Mouse (Mus musculus) forebrain, embryonic 12.5 days (tissue): Measurements from ENCODE around the gene Ube2v1. TPM values are rescaled to one million over a fixed set of nuclear protein-coding genes. Genes with fewer than 3 reads are reported as not detected.
"Not testable (repeated sequence)": the region's sequence is repeated elsewhere in the genome, so short reads cannot be mapped to it uniquely, and the experiment has no call there.

Experiments used
- ATAC-seq: fragments of 200-750 bp; cut with Nextera tagmentation; 2 replicates; pipeline ENCODE4 v1.8.0; 2017; ENCODE audit warnings: moderate TSS enrichment; ENCODE audit not compliant: low FRiP score
- H3K27ac ChIP-seq: fragments of 300-500 bp; sonication (generic); 2 replicates; pipeline ENCODE4 v1.5.1; 2016; ENCODE audit warnings: mild to moderate bottlenecking
- H3K27me3 ChIP-seq: fragments of 300-500 bp; sonication (generic); 2 replicates; pipeline ENCODE4 v1.6.1; 2016; ENCODE audit warnings: mild to moderate bottlenecking
- H3K36me3 ChIP-seq: fragments of 300-500 bp; sonication (generic); replicated peaks from 2 replicates; pipeline ENCODE4 v1.6.1; 2016; ENCODE audit warnings: mild to moderate bottlenecking
- H3K4me1 ChIP-seq: fragments of 300-500 bp; sonication (generic); 2 replicates; pipeline ENCODE4 v1.6.1; 2016
- H3K4me2 ChIP-seq: fragments of 300-500 bp; sonication (generic); 2 replicates; pipeline ENCODE4 v1.6.1; 2016; ENCODE audit warnings: mild to moderate bottlenecking, moderate library complexity
- H3K4me3 ChIP-seq: fragments of 300-500 bp; sonication (generic); replicated peaks from 2 replicates; pipeline ENCODE4 v1.5.1; 2016; ENCODE audit warnings: mild to moderate bottlenecking
- H3K9ac ChIP-seq: fragments of 300-500 bp; sonication (generic); 2 replicates; pipeline ENCODE4 v1.6.1; 2016; ENCODE audit warnings: mild to moderate bottlenecking
- H3K9me3 ChIP-seq: fragments of 300-500 bp; sonication (generic); 2 replicates; pipeline ENCODE4 v1.6.1; 2016
- WGBS: fragments of 180-500 bp; shearing (Covaris S2); methylation state at CpG from one replicate; pipeline ENCODE4 v1.1.7; 2016; 5-methylcytosine and 5-hydroxymethylcytosine counted together
- polyA plus RNA-seq: library from polyadenylated mRNA; unstranded; fragments of >200 nt; fragmentation: Nextera tagmentation; extraction: Ambion mirVana; gene quantifications from 2 replicates; pipeline ENCODE4 v1.2.1, GENCODE M21; 2016

The Ube2v1 gene
- polyA plus RNA-seq, 1 experiment from 2014 or later = 303 TPM

DNA sequence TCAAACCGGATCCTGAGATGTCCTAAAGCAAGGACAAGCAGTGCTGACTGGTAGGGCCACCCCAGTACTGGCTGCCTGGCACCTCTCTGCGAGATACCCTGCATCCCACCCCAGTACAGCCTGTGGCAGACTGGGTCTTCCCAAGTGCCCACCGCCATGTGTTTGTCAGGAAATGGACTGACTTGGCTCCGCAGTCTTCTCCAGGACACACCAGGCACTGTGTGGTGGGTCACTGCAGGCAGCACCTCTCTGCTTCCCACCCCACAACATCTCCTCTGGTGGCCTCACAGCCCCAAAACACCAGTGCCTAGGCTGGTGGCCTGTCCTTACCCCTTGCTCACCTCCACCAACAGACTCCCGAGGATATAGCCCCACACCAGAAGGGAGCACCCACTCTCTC, 1.5 kb downstream of the Ube2v1 start:
- Histone ChIP-seq H3K4me1 (peaks cover 54% of the 10 kb centered on the region), H3K9me3 (no peaks in the 10 kb centered on the region), H3K27me3 (no peaks in the 10 kb centered on the region), H3K4me3 (peak overlapping the region; percentile 97), H3K9ac (peak overlapping the region; percentile 96), H3K27ac (0 out of 2 replicates have a peak overlapping the region, but pooled peaks have one; percentile 87), H3K4me2 (peak overlapping the region; percentile 95), H3K36me3 (peaks cover 15% of the 10 kb centered on the region)
- ATAC-seq = no peak
- WGBS = 88% methylated on average over 5 of the region's 5 CpGs

DNA sequence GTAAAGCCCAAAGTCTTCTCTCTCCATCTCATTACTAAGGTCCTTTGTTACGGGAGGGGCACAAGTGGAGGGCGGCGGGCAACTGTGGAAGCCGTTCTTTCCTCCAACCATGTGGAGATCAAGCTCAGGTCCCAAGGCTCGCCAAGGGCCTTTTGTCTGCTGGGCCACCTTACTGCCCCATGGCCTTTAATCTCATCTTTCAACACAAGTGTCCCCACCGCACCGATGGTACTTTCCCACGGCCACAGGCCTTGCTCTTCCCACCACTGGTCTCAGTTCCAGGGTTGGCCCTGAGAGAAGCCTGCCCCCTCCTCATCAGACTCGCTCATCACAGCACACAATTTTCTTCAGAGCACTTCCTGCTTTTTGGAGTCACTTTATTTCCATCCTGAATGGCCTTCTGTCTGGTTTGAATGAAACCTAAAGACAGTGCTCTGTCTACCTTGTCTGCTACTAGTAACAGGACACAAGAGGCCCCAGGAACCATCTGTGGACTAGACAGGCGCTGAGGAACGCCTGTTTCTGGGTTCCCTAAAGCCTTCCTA, 2.2 kb downstream of the Ube2v1 start:
- H3K4me2 ChIP-seq = peak overlapping the region; percentile 95

DNA sequence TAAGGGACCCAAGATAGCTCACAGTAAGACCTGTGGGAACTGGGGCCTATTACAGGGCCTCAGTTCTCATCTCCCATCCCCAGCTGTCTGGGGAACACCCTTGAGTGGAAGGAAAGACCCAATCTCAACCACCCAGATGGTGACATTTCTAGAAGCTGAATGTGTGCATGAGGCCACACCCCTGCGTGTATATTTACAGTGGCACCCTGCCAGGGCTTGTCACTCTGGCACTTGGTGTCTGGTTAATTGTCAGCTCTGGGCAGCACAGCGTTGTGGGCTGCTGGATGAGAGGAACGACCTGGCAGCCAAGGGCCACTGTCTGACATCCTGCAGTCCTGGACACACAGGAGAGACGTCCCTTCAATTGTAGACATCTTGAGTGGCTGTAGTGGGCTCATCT, 3.0 kb downstream of the Ube2v1 start:
- Histone ChIP-seq H3K4me3 (no peak overlapping the region), H3K4me2 (no peak overlapping the region; the same call in 1 of the 2 replicates), H3K9me3 (no peaks in the 10 kb centered on the region), H3K9ac (no peak overlapping the region), H3K36me3 (peaks cover 15% of the 10 kb centered on the region), H3K27me3 (no peaks in the 10 kb centered on the region), H3K27ac (peak overlapping the region; percentile 42; the same call in 1 of the 2 replicates), H3K4me1 (peaks cover 51% of the 10 kb centered on the region)
- no peak for ATAC-seq
- WGBS = 76% methylated on average over 4 of the region's 4 CpGs

More for the DNA sequence above, 2.2 kb downstream of the Ube2v1 start:
- no peaks in the 10 kb centered on the region for H3K27me3 ChIP-seq
- peak overlapping the region; percentile 97; the same call in 1 of the 2 replicates for H3K4me3 ChIP-seq
- peaks cover 54% of the 10 kb centered on the region for H3K4me1 ChIP-seq
- 0 out of 2 replicates have a peak overlapping the region, but pooled peaks have one; percentile 9 for H3K27ac ChIP-seq
- H3K36me3 ChIP-seq = peaks cover 15% of the 10 kb centered on the region
- no peaks in the 10 kb centered on the region for H3K9me3 ChIP-seq
- WGBS = 71% methylated on average over 11 of the region's 11 CpGs
- no peak for ATAC-seq
- peak overlapping the region; percentile 96; the same call in 1 of the 2 replicates for H3K9ac ChIP-seq

- H3K27ac ChIP-seq = peak overlapping the region; percentile 16; the same call in 1 of the 2 replicates
- H3K4me3 ChIP-seq = no peak overlapping the region
- 86% methylated on average over 7 of the region's 7 CpGs for WGBS
- no peak overlapping the region for H3K4me2 ChIP-seq
- H3K9me3 ChIP-seq = no peaks in the 10 kb centered on the region
- peaks cover 15% of the 10 kb centered on the region for H3K36me3 ChIP-seq
- H3K27me3 ChIP-seq = no peaks in the 10 kb centered on the region
- no peak for ATAC-seq
- H3K9ac ChIP-seq = no peak overlapping the region
- peaks cover 41% of the 10 kb centered on the region for H3K4me1 ChIP-seq
Measured at GRCm38 (mm10) chr2:167627019-167627418, 4.9 kb downstream of the Ube2v1 start.

- no peak overlapping the region for H3K27ac ChIP-seq
- no peak overlapping the region for H3K4me3 ChIP-seq
- ATAC-seq = no peak
- WGBS = 63% methylated on average over 2 of the region's 2 CpGs
- no peak overlapping the region for H3K4me2 ChIP-seq
- no peaks in the 10 kb centered on the region for H3K9me3 ChIP-seq
- H3K9ac ChIP-seq = no peak overlapping the region
- H3K36me3 ChIP-seq = peaks cover 15% of the 10 kb centered on the region
- H3K4me1 ChIP-seq = peaks cover 36% of the 10 kb centered on the region
- H3K27me3 ChIP-seq = no peaks in the 10 kb centered on the region
Measured at GRCm38 (mm10) chr2:167625670-167626069, 6.2 kb downstream of the Ube2v1 start.

GRCm38 (mm10) chr2:167624368-167625075, 7.4 kb downstream of the Ube2v1 start:
- no peak overlapping the region for H3K9ac ChIP-seq
- peaks cover 24% of the 10 kb centered on the region for H3K4me1 ChIP-seq
- H3K27me3 ChIP-seq = no peaks in the 10 kb centered on the region
- no peaks in the 10 kb centered on the region for H3K9me3 ChIP-seq
- peaks cover 15% of the 10 kb centered on the region for H3K36me3 ChIP-seq
- WGBS = 94% methylated on average over 5 of the region's 6 CpGs
- no peak for ATAC-seq
- H3K4me2 ChIP-seq = no peak overlapping the region
- H3K4me3 ChIP-seq = no peak overlapping the region
- no peak overlapping the region for H3K27ac ChIP-seq

GRCm38 (mm10) chr2:167622965-167623364, 8.9 kb downstream of the Ube2v1 start:
- H3K4me3 ChIP-seq = no peak overlapping the region
- H3K27me3 ChIP-seq = no peaks in the 10 kb centered on the region
- H3K36me3 ChIP-seq = peaks cover 11% of the 10 kb centered on the region
- H3K4me2 ChIP-seq = no peak overlapping the region
- no peak for ATAC-seq
- no peaks in the 10 kb centered on the region for H3K9me3 ChIP-seq
- 89% methylated on average over 5 of the region's 5 CpGs for WGBS
- no peak overlapping the region for H3K27ac ChIP-seq
- peaks cover 16% of the 10 kb centered on the region; the same call in 1 of the 2 replicates for H3K4me1 ChIP-seq
- no peak overlapping the region for H3K9ac ChIP-seq

- Histone ChIP-seq H3K27ac (no peak overlapping the region), H3K36me3 (peaks cover 9% of the 10 kb centered on the region), H3K4me1 (peaks cover 14% of the 10 kb centered on the region; the same call in 1 of the 2 replicates), H3K9me3 (no peaks in the 10 kb centered on the region), H3K4me3 (no peak overlapping the region), H3K4me2 (no peak overlapping the region), H3K27me3 (no peaks in the 10 kb centered on the region), H3K9ac (no peak overlapping the region)
- no peak for ATAC-seq
- 87% methylated on average over 13 of the region's 13 CpGs for WGBS
Measured at GRCm38 (mm10) chr2:167622352-167622751, 9.5 kb downstream of the Ube2v1 start.

DNA sequence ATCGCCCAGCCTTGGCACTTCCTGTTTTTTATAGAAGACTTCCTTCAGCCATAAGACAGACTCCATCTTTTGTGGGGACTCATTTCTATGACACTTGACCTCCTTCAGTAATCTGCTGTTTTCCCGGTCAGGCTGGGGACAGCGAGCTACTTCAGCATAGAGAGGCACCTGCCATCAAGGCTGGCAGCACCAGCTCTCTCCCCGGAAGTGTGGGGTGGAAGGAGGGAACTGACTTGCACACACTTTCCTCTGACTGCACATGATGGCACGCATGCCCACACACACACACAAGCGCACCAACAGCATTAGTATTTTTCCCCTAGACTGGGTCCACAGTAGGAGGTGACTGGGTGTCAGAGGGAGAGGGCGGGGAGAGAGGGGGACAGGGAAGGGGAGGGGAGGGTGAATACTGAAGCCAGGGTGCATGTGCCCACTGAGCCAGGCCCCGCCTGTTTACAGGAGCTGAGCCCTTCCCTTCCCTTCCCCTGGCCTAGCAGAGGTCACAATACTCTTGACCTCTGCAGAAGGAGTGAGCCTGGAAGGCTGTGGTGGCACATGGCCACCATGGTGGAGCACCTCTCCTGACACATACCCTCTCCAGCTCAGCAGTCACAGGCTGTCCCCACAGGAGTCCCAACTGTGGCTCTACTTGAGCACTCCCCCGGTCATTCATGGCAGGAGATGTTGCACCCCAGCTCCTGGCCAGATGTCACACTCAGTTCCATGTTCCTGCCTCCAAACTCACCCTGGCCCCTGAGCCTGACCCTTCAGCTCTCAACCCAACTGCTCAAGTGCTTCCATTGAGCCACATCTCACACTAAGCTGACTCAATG, 10.4 kb downstream of the Ube2v1 start:
- Histone ChIP-seq H3K27ac (no peak overlapping the region), H3K27me3 (no peaks in the 10 kb centered on the region), H3K9ac (no peak overlapping the region), H3K4me1 (peaks cover 11% of the 10 kb centered on the region; the same call in 1 of the 2 replicates), H3K9me3 (no peaks in the 10 kb centered on the region), H3K36me3 (peaks cover 12% of the 10 kb centered on the region), H3K4me3 (no peak overlapping the region), H3K4me2 (no peak overlapping the region)
- 81% methylated on average over 9 of the region's 9 CpGs for WGBS
- ATAC-seq = no peak

GRCm38 (mm10) chr2:167617472-167617871, 14.4 kb downstream of the Ube2v1 start:
- ATAC-seq = no peak
- Histone ChIP-seq H3K27me3 (no peaks in the 10 kb centered on the region), H3K4me1 (peaks cover 7% of the 10 kb centered on the region; the same call in 1 of the 2 replicates), H3K36me3 (peaks cover 51% of the 10 kb centered on the region), H3K4me3 (no peak overlapping the region), H3K9me3 (peaks cover 3% of the 10 kb centered on the region; the same call in 1 of the 2 replicates), H3K9ac (no peak overlapping the region), H3K27ac (no peak overlapping the region), H3K4me2 (no peak overlapping the region)
- WGBS = 73% methylated on average over 4 of the region's 4 CpGs

- Histone ChIP-seq H3K36me3 (peaks cover 55% of the 10 kb centered on the region), H3K9ac (no peak overlapping the region), H3K4me3 (no peak overlapping the region), H3K9me3 (peaks cover 3% of the 10 kb centered on the region; the same call in 1 of the 2 replicates), H3K4me2 (no peak overlapping the region), H3K27ac (no peak overlapping the region), H3K27me3 (no peaks in the 10 kb centered on the region), H3K4me1 (peaks cover 7% of the 10 kb centered on the region; the same call in 1 of the 2 replicates)
- 94% methylated on average over 3 of the region's 3 CpGs for WGBS
- ATAC-seq = no peak
Measured at GRCm38 (mm10) chr2:167617034-167617433, 14.9 kb downstream of the Ube2v1 start.

DNA sequence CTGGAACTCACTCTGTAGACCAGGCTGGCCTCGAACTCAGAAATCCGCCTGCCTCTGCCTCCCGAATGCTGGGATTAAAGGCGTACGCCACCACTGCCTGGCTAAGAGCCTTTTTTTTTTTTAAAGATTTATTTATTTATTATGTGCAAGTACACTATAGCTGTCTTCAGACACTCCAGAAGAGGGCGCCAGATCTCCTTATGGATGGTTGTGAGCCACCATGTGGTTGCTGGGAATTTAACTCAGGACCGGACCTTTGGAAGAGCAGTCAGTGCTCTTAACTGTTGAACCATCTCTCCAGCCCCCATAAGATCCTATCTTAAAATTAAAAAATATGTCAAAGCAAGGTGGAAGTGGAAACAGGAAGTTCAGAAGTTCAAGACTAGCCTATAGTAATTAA, 18.6 kb downstream of the Ube2v1 start:
- H3K36me3 ChIP-seq = peaks cover 83% of the 10 kb centered on the region

More for the DNA sequence above, 18.6 kb downstream of the Ube2v1 start:
- H3K4me3 ChIP-seq, H3K4me1 ChIP-seq, H3K9ac ChIP-seq, H3K27ac ChIP-seq, H3K9me3 ChIP-seq, H3K27me3 ChIP-seq, H3K4me2 ChIP-seq, ATAC-seq: not testable (repeated sequence)
- WGBS = 93% methylated on average over 7 of the region's 7 CpGs
